Mouse (Mus musculus) macrophage (primary cell): ENCODE measurements around the gene Pef1. TPM values are rescaled to one million over a fixed set of nuclear protein-coding genes. Genes with fewer than 3 reads are reported as not detected.

Experiments used
- H3K27ac ChIP-seq: fragments of 350-480 bp; formaldehyde crosslinking; 2 replicates; pipeline ENCODE4 v1.9.0; 2021
- H3K36me3 ChIP-seq: fragments of 350-480 bp; formaldehyde crosslinking; 2 replicates; pipeline ENCODE4 v1.9.0; 2021; ENCODE audit errors: inconsistent target
- H3K4me3 ChIP-seq: fragments of 350-480 bp; formaldehyde crosslinking; 2 replicates; pipeline ENCODE4 v1.9.0; 2021; ENCODE audit errors: inconsistent target
- H3K79me2 ChIP-seq: fragments of 350-480 bp; formaldehyde crosslinking; 2 replicates; pipeline ENCODE4 v1.9.0; 2021; ENCODE audit errors: inconsistent target
- WGBS: methylation state at CpG from one replicate; pipeline ENCODE4 v1.1.7; 2026; ENCODE audit warnings: inconsistent platforms; ENCODE audit not compliant: missing documents; 5-methylcytosine and 5-hydroxymethylcytosine counted together
- polyA plus RNA-seq: library from polyadenylated mRNA; stranded (reverse); fragments of 250-400 nt; gene quantifications from 3 replicates; pipeline ENCODE4 v1.2.4, GENCODE M21; 2018; ENCODE audit warnings: inconsistent platforms

Pef1 gene
- polyA plus RNA-seq, 1 experiment from 2014 or later: 17.5 TPM

DNA sequence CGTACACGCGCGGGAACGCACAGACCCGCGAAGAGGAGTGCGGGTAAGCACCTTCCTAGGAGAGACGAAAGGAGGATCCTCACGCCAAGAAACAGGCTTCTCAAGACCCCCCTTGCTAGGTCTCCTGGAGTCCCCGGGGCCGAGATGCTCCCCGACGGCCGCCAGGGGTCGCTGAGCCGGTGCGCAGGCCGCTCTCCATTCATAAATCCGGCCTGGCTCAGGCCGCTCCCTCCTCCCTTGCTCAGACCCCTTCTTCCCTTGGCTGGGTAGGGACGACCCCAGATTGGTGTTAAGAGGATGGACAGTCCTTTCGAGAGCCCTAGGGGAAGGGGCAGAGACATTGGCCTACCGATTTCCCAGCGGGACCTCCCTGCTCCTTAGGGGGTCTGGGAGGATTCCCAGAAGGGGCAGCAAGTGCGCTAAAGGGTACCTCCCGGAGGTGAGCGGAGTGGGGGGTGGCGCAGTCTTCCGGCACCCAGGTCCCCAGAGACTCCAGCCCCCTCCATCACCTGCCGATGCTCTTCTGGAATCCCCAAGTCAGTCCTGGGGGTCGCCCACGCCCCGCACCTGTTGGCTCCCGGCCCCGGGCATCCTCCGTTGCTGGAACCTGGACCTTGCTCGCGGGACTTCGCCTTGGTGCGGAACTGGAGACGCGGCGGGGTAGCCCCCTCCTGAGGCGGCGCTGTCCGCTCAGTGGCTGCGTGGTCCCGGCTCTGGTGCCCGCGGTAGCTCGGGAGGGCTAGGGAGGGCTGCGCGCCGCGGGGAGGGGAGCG, 36.3 kb downstream of the Pef1 start:
- 3% methylated on average over 57 of the region's 57 CpGs for WGBS
- Histone ChIP-seq H3K27ac (no peak overlapping the region), H3K79me2 (no peaks in the 10 kb centered on the region), H3K36me3 (no peaks in the 10 kb centered on the region), H3K4me3 (no peak overlapping the region)

GRCm38 (mm10) chr4:130139214-130139492, 36.8 kb downstream of the Pef1 start, which contains the start of gene Hcrtr1:
Gene Hcrtr1, minus strand, starts transcription at chr4:130139359.
- H3K79me2 ChIP-seq: no peaks in the 10 kb centered on the region
- 9% methylated on average over 15 of the region's 15 CpGs for WGBS
- no peak within 1 kb of the TSS for H3K27ac ChIP-seq
- no peak within 1 kb of the TSS for H3K4me3 ChIP-seq
- no peaks in the 10 kb centered on the region for H3K36me3 ChIP-seq

GRCm38 (mm10) chr4:130140992-130141402, 38.6 kb downstream of the Pef1 start:
- Histone ChIP-seq H3K4me3 (no peak overlapping the region), H3K79me2 (no peaks in the 10 kb centered on the region), H3K27ac (no peak overlapping the region), H3K36me3 (no peaks in the 10 kb centered on the region)
- 65% methylated on average over 9 of the region's 9 CpGs for WGBS

DNA sequence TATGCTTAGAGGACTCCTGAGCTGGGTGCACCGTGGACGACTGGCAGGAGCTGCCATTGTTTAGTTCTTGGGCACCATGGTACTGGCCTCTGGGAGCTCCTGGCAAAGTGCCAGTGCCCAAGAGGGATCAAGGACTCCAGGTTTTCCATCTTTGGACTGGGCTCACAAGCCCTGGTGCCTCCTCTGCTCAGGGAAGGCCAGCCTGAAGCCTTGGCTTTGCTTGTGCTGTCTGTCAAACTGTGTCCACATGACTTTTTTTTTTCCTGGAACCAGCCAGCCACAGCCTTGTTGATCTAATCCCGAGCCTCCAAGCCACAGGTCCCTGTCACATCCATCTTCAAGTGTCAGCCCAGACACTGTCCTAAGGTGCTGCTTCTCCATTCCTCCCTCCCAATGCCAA, 39.4 kb downstream of the Pef1 start:
- 88% methylated on average over 3 of the region's 3 CpGs for WGBS
- no peaks in the 10 kb centered on the region for H3K36me3 ChIP-seq
- H3K27ac ChIP-seq: no peak overlapping the region
- H3K79me2 ChIP-seq: no peaks in the 10 kb centered on the region
- no peak overlapping the region for H3K4me3 ChIP-seq

DNA sequence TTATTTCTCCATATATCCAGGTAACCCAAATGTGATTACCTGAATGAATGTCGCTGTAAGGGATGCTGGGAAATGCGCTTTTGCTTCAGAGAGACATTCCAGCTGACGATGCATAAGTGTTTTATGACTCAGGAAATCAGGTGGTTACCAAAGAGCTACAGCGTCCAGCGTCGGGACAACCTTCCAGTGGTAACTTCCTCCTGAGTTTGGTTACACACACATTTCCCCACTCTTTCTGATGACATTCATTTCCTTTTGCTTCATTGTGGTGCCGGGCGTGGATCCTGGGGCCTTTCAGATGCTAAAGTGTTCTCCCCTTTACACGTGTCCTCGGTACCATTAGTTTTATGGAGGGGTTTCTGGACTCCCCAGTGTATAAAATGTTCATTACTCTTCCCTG, 46.0 kb downstream of the Pef1 start:
- H3K4me3 ChIP-seq: no peak overlapping the region
- no peak overlapping the region for H3K27ac ChIP-seq
- 2% methylated on average over 10 of the region's 10 CpGs for WGBS
- no peaks in the 10 kb centered on the region for H3K36me3 ChIP-seq
- H3K79me2 ChIP-seq: no peaks in the 10 kb centered on the region

GRCm38 (mm10) chr4:130154250-130154649, 51.9 kb downstream of the Pef1 start:
- WGBS: 89% methylated on average over 3 of the region's 3 CpGs
- no peak overlapping the region for H3K4me3 ChIP-seq

GRCm38 (mm10) chr4:130156812-130157371, 54.5 kb downstream of the Pef1 start:
- no peaks in the 10 kb centered on the region for H3K36me3 ChIP-seq
- no peaks in the 10 kb centered on the region for H3K79me2 ChIP-seq
- H3K4me3 ChIP-seq: no peak overlapping the region
- no peak overlapping the region for H3K27ac ChIP-seq
- WGBS: 32% methylated on average over 12 of the region's 12 CpGs

More at GRCm38 (mm10) chr4:130154250-130154649, 51.9 kb downstream of the Pef1 start:
- H3K79me2 ChIP-seq: no peaks in the 10 kb centered on the region
- H3K36me3 ChIP-seq: no peaks in the 10 kb centered on the region
- no peak overlapping the region for H3K27ac ChIP-seq

DNA sequence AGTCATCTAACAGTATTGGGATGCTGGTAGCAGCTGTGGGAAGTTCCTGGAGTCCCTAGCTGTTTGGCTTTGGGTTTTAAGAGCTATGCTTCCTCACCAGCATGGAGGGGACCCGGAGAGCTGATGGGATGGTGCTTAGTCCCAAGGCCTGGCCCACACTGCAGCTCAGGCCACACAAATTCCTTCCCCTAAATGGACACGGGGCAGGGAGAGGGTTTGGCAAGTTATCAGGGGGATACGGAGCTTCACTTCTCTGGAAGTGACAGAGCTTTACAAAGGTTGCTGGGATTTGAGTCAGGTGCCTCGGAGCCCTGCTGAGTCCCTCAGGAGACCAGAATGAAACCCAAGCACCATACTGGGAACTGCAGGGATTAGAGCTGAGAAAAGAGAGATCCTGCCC, 59.0 kb downstream of the Pef1 start:
- Histone ChIP-seq H3K79me2 (no peaks in the 10 kb centered on the region), H3K4me3 (no peak overlapping the region), H3K27ac (no peak overlapping the region), H3K36me3 (no peaks in the 10 kb centered on the region)
- 88% methylated on average over 4 of the region's 4 CpGs for WGBS

GRCm38 (mm10) chr4:130163391-130163861, 61.1 kb downstream of the Pef1 start:
- Histone ChIP-seq H3K27ac (no peak overlapping the region), H3K79me2 (no peaks in the 10 kb centered on the region), H3K4me3 (no peak overlapping the region), H3K36me3 (no peaks in the 10 kb centered on the region)
- WGBS: 10% methylated on average over 20 of the region's 20 CpGs

- 91% methylated on average over 6 of the region's 6 CpGs for WGBS
- Histone ChIP-seq H3K27ac (no peak overlapping the region), H3K36me3 (no peaks in the 10 kb centered on the region), H3K4me3 (no peak overlapping the region), H3K79me2 (no peaks in the 10 kb centered on the region)
Measured at GRCm38 (mm10) chr4:130164121-130164520, 61.8 kb downstream of the Pef1 start.

GRCm38 (mm10) chr4:130166061-130166460, 63.7 kb downstream of the Pef1 start:
- Histone ChIP-seq H3K79me2 (no peaks in the 10 kb centered on the region), H3K36me3 (no peaks in the 10 kb centered on the region), H3K4me3 (no peak overlapping the region), H3K27ac (no peak overlapping the region)
- 80% methylated on average over 18 of the region's 18 CpGs for WGBS

GRCm38 (mm10) chr4:130166592-130166991, 64.2 kb downstream of the Pef1 start:
- 86% methylated on average over 8 of the region's 8 CpGs for WGBS
- no peak overlapping the region for H3K27ac ChIP-seq
- no peak overlapping the region for H3K4me3 ChIP-seq
- H3K36me3 ChIP-seq: no peaks in the 10 kb centered on the region
- H3K79me2 ChIP-seq: no peaks in the 10 kb centered on the region

DNA sequence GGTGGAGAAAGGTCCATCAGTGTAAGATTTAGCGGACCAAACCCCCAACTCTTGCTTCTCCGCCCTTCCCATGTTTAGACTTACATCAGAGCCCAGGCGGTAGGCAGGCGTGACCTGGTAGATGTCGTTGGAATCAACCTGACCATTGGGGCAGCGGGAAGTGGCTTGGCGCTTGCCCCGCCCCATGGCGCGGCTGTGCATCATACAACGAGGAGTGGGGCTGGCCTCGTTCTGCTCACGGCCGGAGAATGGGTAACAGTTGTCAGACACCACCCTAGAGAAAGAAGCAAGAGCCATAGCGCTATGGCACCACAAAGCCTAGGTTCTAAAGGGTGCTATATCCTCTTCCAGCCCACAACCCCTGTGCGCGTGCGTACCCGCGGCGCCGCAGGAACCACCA, 65.0 kb downstream of the Pef1 start:
- Histone ChIP-seq H3K27ac (no peak overlapping the region), H3K36me3 (no peaks in the 10 kb centered on the region), H3K79me2 (no peaks in the 10 kb centered on the region), H3K4me3 (no peak overlapping the region)
- WGBS: 85% methylated on average over 20 of the region's 22 CpGs

DNA sequence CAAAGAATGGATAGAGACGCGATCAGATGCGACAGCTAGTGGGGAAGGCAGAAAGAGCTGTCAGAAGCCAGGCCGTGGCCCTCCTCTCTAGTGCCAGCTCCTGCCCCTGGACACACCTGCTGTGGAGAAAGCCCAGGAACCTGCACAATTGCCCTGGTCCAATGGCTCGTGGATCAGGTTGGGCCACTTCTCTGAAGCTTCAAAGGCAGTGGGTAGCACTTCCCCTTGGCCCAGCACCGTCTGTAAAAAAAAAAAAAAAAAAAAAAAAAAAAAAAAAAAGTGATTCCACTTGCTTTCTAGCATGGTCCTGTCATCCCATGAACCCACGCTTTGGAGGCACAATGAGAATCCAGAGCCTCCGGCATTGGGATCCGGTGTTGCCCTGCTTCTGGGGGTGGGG, 65.5 kb downstream of the Pef1 start:
- H3K4me3 ChIP-seq: no peak overlapping the region

GRCm38 (mm10) chr4:130168280-130169183, 66.2 kb downstream of the Pef1 start:
- Histone ChIP-seq H3K27ac (no peak overlapping the region), H3K79me2 (no peaks in the 10 kb centered on the region), H3K36me3 (no peaks in the 10 kb centered on the region), H3K4me3 (no peak overlapping the region)
- WGBS: 34% methylated on average over 16 of the region's 16 CpGs

More for the DNA sequence above, 65.5 kb downstream of the Pef1 start:
- 42% methylated on average over 8 of the region's 9 CpGs for WGBS
- no peaks in the 10 kb centered on the region for H3K79me2 ChIP-seq
- H3K36me3 ChIP-seq: no peaks in the 10 kb centered on the region
- no peak overlapping the region for H3K27ac ChIP-seq
